Mouse (Mus musculus): ENCODE results near the gene Gm15217.

Gene Gm15217

DNA sequence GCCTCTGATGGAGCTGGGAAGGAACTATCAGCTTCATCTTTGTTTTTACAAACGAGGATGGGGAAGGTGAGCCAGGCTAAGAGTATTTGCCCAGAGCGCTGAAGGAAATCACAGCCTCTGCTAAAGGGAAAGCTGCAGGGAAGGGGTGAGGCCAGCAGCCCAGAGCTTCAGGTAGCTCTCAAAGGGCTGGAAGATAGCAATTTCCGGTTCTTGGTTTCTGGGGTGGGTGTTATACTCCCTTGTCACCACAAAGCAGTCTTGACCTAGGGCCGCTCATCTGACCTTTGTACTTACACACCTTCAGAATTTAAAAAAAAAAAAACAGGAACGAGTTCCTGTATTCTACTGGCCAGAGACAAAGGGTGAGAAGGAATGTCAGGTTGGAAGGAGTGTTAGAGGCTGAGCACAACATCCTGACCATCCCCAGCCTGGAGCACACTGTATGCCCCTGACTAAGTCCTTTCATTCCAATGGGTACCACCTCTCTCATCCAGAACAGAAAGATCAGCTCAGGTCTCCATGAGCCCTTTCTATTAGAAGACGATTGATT is 12.5 kb downstream of the Gm15217 start:
- DNase-seq (ENCODE audit: extremely low spot score), result no peak

DNA sequence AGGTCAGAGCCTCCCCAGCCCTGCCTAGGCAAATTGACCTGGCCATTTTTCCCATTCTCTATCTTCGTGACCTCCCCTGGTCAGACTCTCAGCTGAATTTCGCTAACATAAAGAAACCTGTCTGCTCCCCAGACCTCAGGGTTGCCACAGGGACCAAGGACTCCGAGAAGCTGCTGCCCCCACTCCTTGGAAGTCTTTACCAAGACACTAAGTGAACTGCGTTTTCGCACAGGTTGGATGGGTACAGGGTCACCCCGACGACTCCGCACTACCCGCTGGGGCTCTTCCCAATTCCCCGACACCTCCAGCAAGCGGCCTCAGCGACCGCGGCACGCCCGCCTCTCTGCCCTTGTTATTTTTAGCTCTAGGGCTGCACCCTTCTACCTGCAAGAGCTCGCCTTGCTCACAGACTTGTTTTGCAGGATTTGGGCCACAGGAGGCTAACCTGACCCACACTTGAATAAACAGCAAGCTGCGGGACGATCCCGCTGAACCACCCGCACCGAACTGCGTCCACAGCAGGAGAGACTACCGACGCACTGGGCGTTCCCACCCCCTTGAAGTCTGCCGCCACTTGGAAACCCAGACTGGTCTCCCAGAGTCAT is 19.0 kb downstream of the Gm15217 start:
- no peak for DNase-seq (ENCODE audit: extremely low spot score)

DNA sequence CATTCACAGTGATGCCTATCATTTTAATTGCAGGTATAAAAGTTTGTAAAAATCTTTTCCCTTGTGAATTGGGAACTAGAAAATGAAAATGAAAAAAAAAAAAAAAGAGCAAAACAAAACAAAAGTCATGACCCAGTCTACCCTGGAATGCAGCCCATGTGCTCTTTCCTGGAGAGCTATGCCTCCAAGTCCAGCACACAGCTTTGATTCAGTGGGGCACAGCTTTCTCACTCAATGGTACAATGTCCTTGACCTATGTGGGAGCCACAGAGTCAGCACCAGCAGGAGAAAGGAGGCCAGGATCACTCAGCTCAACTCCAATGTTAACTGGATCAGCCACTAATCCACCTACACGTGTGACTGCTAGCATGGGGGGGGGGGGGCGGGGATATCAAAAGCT is 20.7 kb downstream of the Gm15217 start:
- no peak for DNase-seq (ENCODE audit: extremely low spot score)

DNA sequence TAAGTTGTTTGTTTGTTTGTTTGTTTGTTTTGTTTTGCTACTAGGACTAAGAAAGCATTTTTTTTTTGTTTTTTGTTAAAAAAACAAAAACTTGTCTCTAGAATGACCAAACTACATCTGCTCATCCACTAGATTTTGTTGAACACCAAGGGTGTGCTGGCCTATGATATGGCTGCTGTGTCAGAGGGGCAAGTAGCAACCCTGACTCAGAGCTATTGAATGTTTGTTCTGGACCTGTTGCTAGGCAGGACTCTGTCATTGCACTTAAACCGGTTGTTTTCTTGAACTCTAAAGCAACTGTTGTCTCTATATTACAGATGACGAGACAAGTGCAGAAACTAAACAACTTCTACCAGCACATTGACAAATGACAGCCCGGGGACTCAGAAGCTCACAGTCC is 29.1 kb downstream of the Gm15217 start:
- DNase-seq (ENCODE audit: extremely low spot score), result no peak

DNA sequence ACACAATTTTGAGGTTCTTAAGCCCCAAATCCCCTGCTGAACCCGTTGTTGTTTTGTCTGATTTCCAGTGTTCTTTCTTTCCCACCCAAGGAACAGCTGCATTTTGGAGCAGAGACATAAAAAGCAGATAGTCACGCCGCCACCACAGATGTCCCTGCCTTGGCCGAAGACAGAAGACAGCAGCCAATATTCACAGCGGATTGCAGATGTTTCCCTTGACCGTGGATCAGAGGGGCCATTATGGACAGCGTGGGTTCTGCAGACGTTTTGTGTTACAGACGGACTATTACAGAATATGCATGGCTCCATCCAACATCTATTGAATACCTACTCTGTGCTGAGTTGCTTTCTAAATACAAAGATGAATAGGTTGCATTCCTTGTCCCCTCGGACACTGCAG is 29.8 kb downstream of the Gm15217 start:
- DNase-seq (ENCODE audit: extremely low spot score), result no peak

DNA sequence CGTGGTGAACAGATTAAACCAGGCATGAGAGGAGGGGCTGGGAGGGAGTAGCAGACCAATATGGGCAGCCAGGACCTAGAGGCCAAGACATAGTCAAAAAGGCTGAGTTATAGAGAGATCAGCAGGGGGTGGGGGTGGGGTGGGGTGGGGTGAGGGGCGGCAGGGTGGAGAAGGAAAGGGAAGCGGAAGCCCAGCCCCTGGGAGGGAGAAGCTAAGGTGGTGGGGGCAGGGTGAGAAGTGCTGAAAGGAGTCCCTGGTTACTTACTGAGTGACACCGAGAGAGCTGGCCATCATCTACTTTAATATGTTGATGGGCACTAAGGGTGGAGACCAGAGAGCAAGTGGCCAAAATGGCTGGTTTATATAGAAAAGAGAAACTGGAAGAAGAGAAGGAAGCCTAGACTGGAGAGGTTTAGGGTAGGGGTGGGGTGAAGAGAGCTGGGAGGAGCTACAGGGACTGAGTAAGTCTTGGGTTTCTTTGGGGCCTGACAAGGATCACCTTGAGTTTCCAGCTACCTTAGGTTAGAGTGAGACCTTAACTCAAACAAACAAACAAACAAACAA is 31.4 kb downstream of the Gm15217 start:
- no peak for DNase-seq (ENCODE audit: extremely low spot score)

DNA sequence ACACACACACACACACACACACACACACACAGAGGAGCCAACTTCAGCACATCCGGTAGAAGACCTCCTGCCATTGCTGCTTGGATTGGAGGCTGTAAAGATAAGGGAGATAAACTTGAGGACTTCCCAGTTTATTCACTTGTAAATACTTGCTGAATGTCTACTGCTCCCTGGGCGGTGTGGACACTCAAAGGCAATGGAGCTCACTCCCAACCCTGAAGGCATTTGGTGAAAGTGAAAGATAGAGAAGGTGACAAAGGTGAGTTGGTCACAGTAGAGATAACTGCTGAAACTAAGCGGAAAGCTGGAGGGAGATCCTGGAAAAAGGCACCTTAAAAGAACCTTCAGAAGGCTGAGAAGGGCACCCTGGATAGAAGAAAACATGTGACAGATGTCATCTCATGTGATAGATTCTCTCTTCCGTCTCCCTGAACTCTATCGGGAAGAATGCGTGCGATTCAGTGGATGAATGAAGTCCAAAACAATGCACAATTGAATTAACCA is 33.3 kb downstream of the Gm15217 start:
- no peak for DNase-seq (ENCODE audit: extremely low spot score)

DNA sequence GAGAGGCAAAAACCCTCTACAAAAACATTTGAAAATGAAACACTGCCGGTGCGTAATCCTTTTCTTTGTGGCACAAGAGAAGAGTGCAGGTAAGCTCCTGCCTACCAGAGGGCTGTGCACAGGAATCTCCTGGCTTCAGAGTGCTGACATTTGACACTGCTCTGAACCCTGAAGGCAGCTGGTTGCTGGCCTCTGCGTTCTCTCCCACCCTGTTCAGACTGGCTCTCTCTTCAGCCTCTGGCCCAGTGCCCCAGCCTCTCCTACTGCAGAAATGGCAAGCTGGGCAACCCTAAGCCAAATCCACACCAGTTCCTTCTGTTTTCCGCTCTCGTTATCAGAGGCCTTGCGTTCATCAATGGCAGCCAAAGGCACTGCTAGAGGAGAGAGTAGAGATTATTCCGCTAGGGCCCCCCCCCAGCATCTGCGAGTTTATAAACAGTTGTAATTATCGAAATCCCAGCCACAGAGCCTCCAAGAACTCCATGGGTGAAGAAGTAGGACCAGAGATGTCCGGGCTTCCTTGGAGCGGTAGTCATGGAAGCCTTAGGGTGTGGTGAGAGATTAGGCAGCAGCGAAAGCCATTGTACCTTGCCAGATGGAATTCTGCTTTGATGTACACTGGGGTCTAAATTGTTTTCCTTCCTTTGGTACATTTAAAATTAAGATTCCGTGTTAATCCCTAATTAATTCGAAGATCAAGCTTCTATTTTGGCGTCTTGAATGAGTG is 39.3 kb downstream of the Gm15217 start:
- DNase-seq (ENCODE audit: extremely low spot score), result no peak

DNA sequence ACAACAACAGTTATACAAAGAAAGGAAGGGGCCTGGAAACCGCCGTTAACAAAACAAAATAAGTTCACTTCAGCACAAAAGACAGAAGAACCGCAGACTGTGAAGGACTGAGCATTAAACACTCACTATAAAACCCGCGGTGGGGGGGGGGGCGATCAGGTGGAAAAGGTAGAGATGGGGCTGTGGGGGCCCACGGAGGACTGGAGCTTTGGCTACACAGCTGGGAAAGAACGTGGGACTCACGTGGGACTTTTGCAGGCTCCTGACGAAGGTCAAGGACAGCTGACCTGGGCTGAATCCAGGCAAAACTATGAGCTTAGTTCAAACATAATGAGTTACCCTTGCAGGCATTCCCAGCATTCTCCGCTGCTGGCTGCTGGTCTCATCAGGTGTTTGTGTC is 40.1 kb downstream of the Gm15217 start:
- DNase-seq (ENCODE audit: extremely low spot score), result no peak

DNA sequence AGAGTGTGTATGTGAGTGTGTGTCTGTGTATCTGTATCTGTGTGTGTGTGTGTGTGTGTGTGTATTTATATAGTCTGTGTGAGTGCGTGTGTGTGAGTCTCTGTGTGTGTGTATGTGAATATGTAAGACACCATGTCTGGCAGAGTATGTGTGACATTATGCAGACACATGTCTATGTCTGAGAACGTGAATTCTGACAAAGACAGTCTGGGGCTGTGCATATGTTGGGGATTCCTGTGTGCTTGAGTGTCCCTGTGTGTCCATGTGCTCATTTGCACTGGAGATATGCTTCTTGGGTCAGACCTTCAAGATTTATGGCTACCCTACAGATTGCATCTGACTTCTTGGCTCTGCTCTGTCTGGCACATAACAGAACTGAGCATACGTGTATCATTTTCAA is 42.6 kb downstream of the Gm15217 start:
- DNase-seq (ENCODE audit: extremely low spot score), result no peak

DNA sequence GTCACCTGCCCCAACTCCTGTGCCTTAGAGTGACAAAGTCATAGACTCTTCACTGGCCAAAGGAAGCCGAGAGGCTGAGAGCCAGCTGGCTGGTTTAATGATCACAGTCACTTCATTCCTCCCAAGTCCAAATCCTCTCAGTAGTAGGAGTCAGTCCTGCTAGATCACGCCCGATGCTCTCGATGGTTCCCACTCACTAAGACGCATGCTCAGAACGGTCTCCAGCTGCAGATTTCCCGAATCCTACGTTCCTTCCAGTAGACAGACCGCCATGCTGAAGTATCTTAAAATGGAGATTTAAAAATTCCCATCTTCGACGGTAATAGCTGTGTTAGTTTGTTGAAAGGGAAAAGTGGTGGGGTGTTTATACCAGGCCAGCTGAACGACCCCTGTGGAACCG is 48.0 kb downstream of the Gm15217 start:
- no peak for DNase-seq (ENCODE audit: extremely low spot score)

DNA sequence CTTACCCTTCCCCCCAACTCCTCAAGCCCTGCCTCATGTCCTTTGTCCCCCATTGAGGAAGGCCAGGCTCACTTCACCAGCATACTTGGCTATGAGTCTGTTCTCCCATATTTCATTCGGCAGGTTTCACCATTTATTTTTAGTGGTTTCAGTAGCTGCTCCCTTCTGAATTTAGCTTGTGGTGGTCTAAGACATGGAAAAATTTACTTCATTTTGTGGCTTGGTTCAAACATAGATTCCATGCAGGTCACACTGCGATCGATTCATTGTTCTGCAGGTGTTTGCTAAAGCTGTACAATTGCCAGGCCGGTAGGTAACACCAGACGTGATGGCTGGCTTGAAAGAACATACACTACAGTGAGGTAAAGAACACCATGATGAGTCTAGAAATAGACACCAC is 51.0 kb downstream of the Gm15217 start:
- no peak for DNase-seq (ENCODE audit: extremely low spot score)

Data from embryo, embryonic 9.5 days (tissue).